Mouse (Mus musculus): ENCODE measurements around the gene Ccl26. TPM values are rescaled to one million over a fixed set of nuclear protein-coding genes. Genes with fewer than 3 reads are reported as not detected.

Ccl26 gene
- total and polyA plus RNA-seq, 2 experiments from 2014 or later: not detected

- ATAC-seq (ENCODE audit: low FRiP score): no peak
- H3K9me3 ChIP-seq (ENCODE audit: low read length): no peaks in the 10 kb centered on the region
Observed at GRCm38 (mm10) chr5:135568698-135569097, 5.3 kb upstream of the Ccl26 start.

GRCm38 (mm10) chr5:135567556-135568265 is 4.3 kb upstream of the Ccl26 start:
- Histone ChIP-seq H3K27me3 (ENCODE audit: insufficient read depth, low read length) (no peaks in the 10 kb centered on the region), H3K27ac (ENCODE audit: low read depth, low read length) (no peak overlapping the region), H3K4me1 (ENCODE audit: insufficient read depth, low read length) (no peaks in the 10 kb centered on the region), H3K36me3 (ENCODE audit: insufficient read depth, low read length) (no peaks in the 10 kb centered on the region), H3K9ac (replicated peaks; ENCODE audit: low read length, poor library complexity, severe bottlenecking) (no peak overlapping the region), H3K4me2 (ENCODE audit: low read depth, low read length, poor library complexity, severe bottlenecking) (no peak overlapping the region), H3K4me3 (ENCODE audit: low read depth, low read length) (no peak overlapping the region), H3K9me3 (ENCODE audit: low read length) (no peaks in the 10 kb centered on the region)
- no peak for TF ChIP-seq CTCF (IDR thresholded peaks at IDR 0.05)
- WGBS: 86% methylated on average over 6 of the region's 6 CpGs
- DNase-seq (ENCODE audit: low spot score) (no peak), ATAC-seq (ENCODE audit: low FRiP score) (no peak)

More at GRCm38 (mm10) chr5:135568698-135569097, 5.3 kb upstream of the Ccl26 start:
- no peak overlapping the region for H3K9ac ChIP-seq (replicated peaks; ENCODE audit: low read length, poor library complexity, severe bottlenecking)
- H3K4me1 ChIP-seq (ENCODE audit: insufficient read depth, low read length): no peaks in the 10 kb centered on the region
- no peaks in the 10 kb centered on the region for H3K36me3 ChIP-seq (ENCODE audit: insufficient read depth, low read length)
- no peak overlapping the region for H3K4me3 ChIP-seq (ENCODE audit: low read depth, low read length)
- 58% methylated on average over 6 of the region's 6 CpGs for WGBS
- no peak overlapping the region for H3K4me2 ChIP-seq (ENCODE audit: low read depth, low read length, poor library complexity, severe bottlenecking)
- no peaks in the 10 kb centered on the region for H3K27me3 ChIP-seq (ENCODE audit: insufficient read depth, low read length)
- H3K27ac ChIP-seq (ENCODE audit: low read depth, low read length): no peak overlapping the region
- DNase-seq (ENCODE audit: low spot score): no peak
- no peak; the same call in 1 of the 2 replicates for TF ChIP-seq CTCF (IDR thresholded peaks at IDR 0.05)

GRCm38 (mm10) chr5:135557671-135558070 is 5.7 kb downstream of the Ccl26 start:
- no peak for TF ChIP-seq CTCF (IDR thresholded peaks at IDR 0.05)
- H3K4me3 ChIP-seq (ENCODE audit: low read depth, low read length): no peak overlapping the region
- DNase-seq (ENCODE audit: low spot score) (peak; percentile 21), ATAC-seq (ENCODE audit: low FRiP score) (no peak)
- no peaks in the 10 kb centered on the region for H3K27me3 ChIP-seq (ENCODE audit: insufficient read depth, low read length)
- no peak overlapping the region for H3K9ac ChIP-seq (replicated peaks; ENCODE audit: low read length, poor library complexity, severe bottlenecking)
- H3K4me1 ChIP-seq (ENCODE audit: insufficient read depth, low read length): no peaks in the 10 kb centered on the region
- H3K36me3 ChIP-seq (ENCODE audit: insufficient read depth, low read length): no peaks in the 10 kb centered on the region
- WGBS: 64% methylated on average over 3 of the region's 3 CpGs
- no peaks in the 10 kb centered on the region for H3K9me3 ChIP-seq (ENCODE audit: low read length)
- H3K27ac ChIP-seq (ENCODE audit: low read depth, low read length): no peak overlapping the region
- no peak overlapping the region for H3K4me2 ChIP-seq (ENCODE audit: low read depth, low read length, poor library complexity, severe bottlenecking)

DNA sequence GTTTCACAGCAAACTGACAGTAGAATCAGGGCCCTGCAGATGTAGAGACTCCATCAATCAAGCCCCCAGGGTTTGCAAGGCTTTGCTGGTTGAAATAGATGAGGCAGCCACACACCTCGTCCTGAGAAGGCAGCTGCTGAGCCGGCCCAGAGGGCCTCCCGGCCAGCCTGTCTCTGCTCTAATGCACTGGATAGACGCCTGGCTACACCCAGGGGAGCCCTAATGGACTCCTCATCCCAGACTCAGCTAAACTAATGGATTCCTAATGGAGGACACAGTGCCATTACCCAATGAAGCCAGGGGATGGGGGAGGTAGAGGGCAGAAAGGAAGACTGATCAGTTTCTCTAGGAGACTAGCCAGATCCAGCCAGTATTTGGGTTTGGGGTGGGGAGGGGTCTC is 6.3 kb downstream of the Ccl26 start:
- peak; percentile 39 for DNase-seq (ENCODE audit: low spot score)
- 21% methylated on average over 4 of the region's 4 CpGs for WGBS

DNA sequence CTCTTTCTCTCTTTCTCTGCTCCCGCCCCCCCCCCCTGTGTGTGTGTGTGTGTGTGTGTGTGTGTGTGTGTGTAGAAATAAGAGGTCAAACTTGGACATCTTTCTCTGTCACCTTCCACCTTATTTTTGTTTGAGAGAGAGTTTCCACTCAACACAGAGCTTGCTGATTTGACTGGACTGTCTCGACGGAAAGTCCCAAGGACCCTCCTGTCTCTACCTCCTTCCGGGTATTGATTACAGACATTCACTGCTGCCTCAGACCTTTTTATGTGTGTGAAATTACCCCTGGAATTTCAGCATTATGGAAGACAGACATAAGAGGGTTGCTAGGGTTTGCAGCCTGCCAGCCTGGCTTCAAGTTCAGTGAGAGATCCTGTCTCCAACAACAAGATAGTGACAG is 7.1 kb downstream of the Ccl26 start:
- Histone ChIP-seq H3K9ac (replicated peaks; ENCODE audit: low read length, poor library complexity, severe bottlenecking) (no peak overlapping the region), H3K4me2 (ENCODE audit: low read depth, low read length, poor library complexity, severe bottlenecking) (no peak overlapping the region), H3K27ac (ENCODE audit: low read depth, low read length) (no peak overlapping the region), H3K9me3 (ENCODE audit: low read length) (no peaks in the 10 kb centered on the region), H3K36me3 (ENCODE audit: insufficient read depth, low read length) (no peaks in the 10 kb centered on the region), H3K4me1 (ENCODE audit: insufficient read depth, low read length) (no peaks in the 10 kb centered on the region), H3K27me3 (ENCODE audit: insufficient read depth, low read length) (no peaks in the 10 kb centered on the region), H3K4me3 (ENCODE audit: low read depth, low read length) (no peak overlapping the region)
- no peak for TF ChIP-seq CTCF (IDR thresholded peaks at IDR 0.05)
- ATAC-seq (ENCODE audit: low FRiP score) (no peak), DNase-seq (ENCODE audit: low spot score) (no peak)
- WGBS: 92% methylated on average over 3 of the region's 4 CpGs

More for the DNA sequence above, 6.3 kb downstream of the Ccl26 start:
- Histone ChIP-seq H3K4me1 (ENCODE audit: insufficient read depth, low read length) (no peaks in the 10 kb centered on the region), H3K4me3 (ENCODE audit: low read depth, low read length) (no peak overlapping the region), H3K9ac (replicated peaks; ENCODE audit: low read length, poor library complexity, severe bottlenecking) (no peak overlapping the region), H3K27ac (ENCODE audit: low read depth, low read length) (no peak overlapping the region), H3K36me3 (ENCODE audit: insufficient read depth, low read length) (no peaks in the 10 kb centered on the region), H3K9me3 (ENCODE audit: low read length) (no peaks in the 10 kb centered on the region), H3K27me3 (ENCODE audit: insufficient read depth, low read length) (no peaks in the 10 kb centered on the region), H3K4me2 (ENCODE audit: low read depth, low read length, poor library complexity, severe bottlenecking) (no peak overlapping the region)
- ATAC-seq (ENCODE audit: low FRiP score): no peak
- no peak for TF ChIP-seq CTCF (IDR thresholded peaks at IDR 0.05)

GRCm38 (mm10) chr5:135551591-135551990 is 11.8 kb downstream of the Ccl26 start:
- no peak for TF ChIP-seq CTCF (IDR thresholded peaks at IDR 0.05)
- no peak overlapping the region for H3K9ac ChIP-seq (replicated peaks; ENCODE audit: low read length, poor library complexity, severe bottlenecking)
- H3K4me1 ChIP-seq (ENCODE audit: insufficient read depth, low read length): no peaks in the 10 kb centered on the region
- no peak for DNase-seq (ENCODE audit: low spot score)
- H3K27me3 ChIP-seq (ENCODE audit: insufficient read depth, low read length): no peaks in the 10 kb centered on the region
- ATAC-seq (ENCODE audit: low FRiP score): no peak
- no peak overlapping the region for H3K27ac ChIP-seq (ENCODE audit: low read depth, low read length)
- no peaks in the 10 kb centered on the region for H3K9me3 ChIP-seq (ENCODE audit: low read length)
- H3K36me3 ChIP-seq (ENCODE audit: insufficient read depth, low read length): no peaks in the 10 kb centered on the region
- 72% methylated on average over 3 of the region's 3 CpGs for WGBS
- no peak overlapping the region for H3K4me3 ChIP-seq (ENCODE audit: low read depth, low read length)
- H3K4me2 ChIP-seq (ENCODE audit: low read depth, low read length, poor library complexity, severe bottlenecking): no peak overlapping the region
